ENCODE assay signal across 10 mouse cellular contexts in the genomic region with DNA sequence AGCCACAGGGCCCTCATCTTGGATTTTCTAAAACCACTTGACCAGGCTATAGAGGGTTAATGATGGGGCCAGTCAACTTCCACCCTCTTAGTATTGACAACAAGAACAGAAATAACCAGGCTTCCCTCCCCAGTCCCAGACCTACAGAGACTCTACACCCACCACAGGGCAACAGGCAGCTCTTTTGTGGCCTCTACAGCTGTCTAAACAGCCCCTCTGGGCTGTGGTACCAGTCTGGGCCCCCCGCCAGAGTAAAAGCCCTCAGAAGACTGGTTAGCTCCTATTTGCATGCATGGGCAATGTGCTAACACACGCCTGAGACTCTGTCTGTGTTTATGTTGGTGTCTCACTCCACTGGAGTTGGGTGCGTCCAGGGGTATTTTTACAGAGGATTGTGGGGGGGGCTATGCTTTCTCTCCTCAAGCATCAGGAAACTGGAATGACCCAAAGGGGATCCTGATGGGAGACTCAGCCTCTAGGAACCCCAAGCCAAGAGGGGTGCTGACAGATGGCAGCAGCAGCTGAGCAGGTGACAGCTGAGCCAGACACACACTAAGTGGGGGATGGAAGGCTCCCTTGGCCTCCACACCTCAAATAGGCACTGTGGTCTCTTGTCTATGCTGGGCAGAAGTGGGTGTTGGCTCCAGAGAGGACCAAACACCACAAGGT. TPM values are rescaled to one million over a fixed set of nuclear protein-coding genes. Genes with fewer than 3 reads are reported as not detected.
DNase-seq lines count a peak whose midpoint lies in the region; ATAC-seq and TF ChIP-seq lines count a peak whose summit lies in the region.
"Had no signal": no experiment of that assay in that cellular context is flagged by ENCODE, and none has a peak within 500 bp of the region (broad histone marks: within the 10 kb centered on the region; RNA-seq: fewer than 3 reads in every experiment).

No protein-coding gene starts in this region.

- H3K4me2 ChIP-seq in kidney, embryonic 16.5 days (replicated peaks; ENCODE audit: low read depth, low read length): no peak overlapping the region
- no peak overlapping the region for H3K4me2 ChIP-seq in forebrain, postnatal 0 days (ENCODE audit: low read depth)
- peak overlapping the region; percentile 91 for H3K4me2 ChIP-seq in midbrain, embryonic 12.5 days (replicated peaks)

- no peaks in the 10 kb centered on the region for H3K9me3 ChIP-seq in kidney, embryonic 16.5 days (ENCODE audit: low read length)
- H3K9me3 ChIP-seq in forebrain, postnatal 0 days (ENCODE audit: low read length): no peaks in the 10 kb centered on the region
- no peaks in the 10 kb centered on the region for H3K9me3 ChIP-seq in midbrain, embryonic 12.5 days

- ATAC-seq in kidney, embryonic 16.5 days (ENCODE audit: low FRiP score, low TSS enrichment): no peak
- peak; percentile 54 for ATAC-seq in forebrain, postnatal 0 days
- ATAC-seq in midbrain, embryonic 12.5 days (ENCODE audit: low FRiP score, low read depth): no peak
- no peak for ATAC-seq in granulocyte monocyte progenitor cell, adult 5-6 weeks (replicated peaks; ENCODE audit: poor library complexity, severe bottlenecking)

- no peak for DNase-seq in kidney, adult 9 months
- peak; percentile 22 for DNase-seq in brain, embryonic 18.5 days (ENCODE audit: low read depth, low spot score)
- DNase-seq in forebrain, postnatal 0 days: peak; percentile 52
- no peak for DNase-seq in adrenal gland, adult 18-20 months (ENCODE audit: low spot score in 2 of 2)
- no peak for DNase-seq in spleen, postnatal 4 days (ENCODE audit: low spot score in 2 of 2)
- DNase-seq: adrenal gland, postnatal 25 days had no signal

- no peak overlapping the region for H3K27ac ChIP-seq in kidney, embryonic 16.5 days (ENCODE audit: low read length)
- no peak overlapping the region for H3K27ac ChIP-seq in forebrain, postnatal 0 days (ENCODE audit: low read depth, low read length)
- H3K27ac ChIP-seq in midbrain, embryonic 12.5 days (replicated peaks): peak overlapping the region; percentile 64

- peaks cover 26% of the 10 kb centered on the region for H3K4me1 ChIP-seq in kidney, embryonic 16.5 days (ENCODE audit: insufficient read depth, low read length)
- H3K4me1 ChIP-seq in forebrain, postnatal 0 days (ENCODE audit: insufficient read depth): no peaks in the 10 kb centered on the region
- H3K4me1 ChIP-seq in midbrain, embryonic 12.5 days: peaks cover 28% of the 10 kb centered on the region

- H3K9ac ChIP-seq in kidney, embryonic 16.5 days (replicated peaks; ENCODE audit: low read length): no peak overlapping the region
- H3K9ac ChIP-seq in forebrain, postnatal 0 days: no peak overlapping the region
- no peak overlapping the region; the same call in 1 of the 2 replicates for H3K9ac ChIP-seq in midbrain, embryonic 12.5 days (replicated peaks)

- H3K36me3 ChIP-seq in kidney, embryonic 16.5 days (ENCODE audit: insufficient read depth, low read length): peaks cover 51% of the 10 kb centered on the region
- H3K36me3 ChIP-seq in forebrain, postnatal 0 days (ENCODE audit: insufficient read depth): peaks cover 8% of the 10 kb centered on the region
- H3K36me3 ChIP-seq in midbrain, embryonic 12.5 days: peaks cover 42% of the 10 kb centered on the region

- 0 out of 2 replicates have a peak overlapping the region, but pooled peaks have one; percentile 88 for H3K4me3 ChIP-seq in kidney, embryonic 16.5 days (ENCODE audit: low read length)
- no peak overlapping the region for H3K4me3 ChIP-seq in forebrain, postnatal 0 days (ENCODE audit: low read depth, low read length)
- no peak overlapping the region for H3K4me3 ChIP-seq in midbrain, embryonic 12.5 days

- no peaks in the 10 kb centered on the region for H3K27me3 ChIP-seq in kidney, embryonic 16.5 days (ENCODE audit: insufficient read depth, low read length)
- H3K27me3 ChIP-seq in forebrain, postnatal 0 days (ENCODE audit: insufficient read depth, low read length): no peaks in the 10 kb centered on the region; the same call in 1 of the 2 replicates
- no peaks in the 10 kb centered on the region; the same call in 1 of the 2 replicates for H3K27me3 ChIP-seq in midbrain, embryonic 12.5 days

- TF ChIP-seq CTCF in forebrain, postnatal 0 days (IDR thresholded peaks at IDR 0.05; ENCODE audit: low read depth): no peak

- 53% methylated on average over 3 of the region's 3 CpGs for WGBS in kidney, embryonic 16.5 days
- 35% methylated on average over 3 of the region's 3 CpGs for WGBS in forebrain, postnatal 0 days
- 60% methylated on average over 3 of the region's 3 CpGs for WGBS in midbrain, embryonic 12.5 days

RNA-seq across cellular contexts. Expression of gene Inppl1, which starts 4.0 kb away (rescaled TPM):
- 44.2 and 55.6 TPM in 2 replicates for polyA plus RNA-seq in kidney, embryonic 16.5 days (2015; fragmentation: Nextera tagmentation; extraction: Ambion mirVana)
- 14.7 and 15.4 TPM in 2 replicates for total RNA-seq in forebrain, postnatal 0 days (2014; rRNA removed)
- polyA plus RNA-seq in forebrain, postnatal 0 days (2015; fragmentation: Nextera tagmentation; extraction: Ambion mirVana): 6.6 and 9.6 TPM in 2 replicates
- 36.4 and 38.3 TPM in 2 replicates for polyA plus RNA-seq in midbrain, embryonic 12.5 days (2016; fragmentation: Nextera tagmentation; extraction: Ambion mirVana)
- 2.0 and 6.5 TPM in 2 replicates for total RNA-seq in granulocyte monocyte progenitor cell, adult 5-6 weeks (2014; fragmentation: Nextera tagmentation)
- 7.5 and 11.7 TPM in 2 replicates for total RNA-seq in granulocyte monocyte progenitor cell, adult 5-6 weeks (2017)
- 10 to 100 TPM; 79.2 to 81.5 TPM for total RNA-seq in adrenal gland, adult 18-20 months (2021)

RNA-seq across cellular contexts. Expression of gene Phox2a, which starts 15.9 kb away (rescaled TPM):
- polyA plus RNA-seq in kidney, embryonic 16.5 days (2015; fragmentation: Nextera tagmentation; extraction: Ambion mirVana): 0.19 and 0.75 TPM in 2 replicates
- not detected in 2 replicates for total RNA-seq in forebrain, postnatal 0 days (2014; rRNA removed)
- polyA plus RNA-seq in forebrain, postnatal 0 days (2015; fragmentation: Nextera tagmentation; extraction: Ambion mirVana): not detected in 2 replicates
- 0.43 and 0.46 TPM in 2 replicates for polyA plus RNA-seq in midbrain, embryonic 12.5 days (2016; fragmentation: Nextera tagmentation; extraction: Ambion mirVana)
- total RNA-seq in granulocyte monocyte progenitor cell, adult 5-6 weeks (2014; fragmentation: Nextera tagmentation): not detected in 2 replicates
- not detected in 2 replicates for total RNA-seq in granulocyte monocyte progenitor cell, adult 5-6 weeks (2017)
- 10 to 100 TPM; 17.9 to 29.5 TPM for total RNA-seq in adrenal gland, adult 18-20 months (2021)
- total RNA-seq: common myeloid progenitor, adult 5-6 weeks had no signal

RNA-seq across cellular contexts. Expression of gene Folr2, which starts 22.9 kb away (rescaled TPM):
- polyA plus RNA-seq in kidney, embryonic 16.5 days (2015; fragmentation: Nextera tagmentation; extraction: Ambion mirVana): 1.3 and 1.9 TPM in 2 replicates
- 3.4 and 3.8 TPM in 2 replicates for total RNA-seq in forebrain, postnatal 0 days (2014; rRNA removed)
- 2.5 and 3.0 TPM in 2 replicates for polyA plus RNA-seq in forebrain, postnatal 0 days (2015; fragmentation: Nextera tagmentation; extraction: Ambion mirVana)
- 2.9 and 4.3 TPM in 2 replicates for polyA plus RNA-seq in midbrain, embryonic 12.5 days (2016; fragmentation: Nextera tagmentation; extraction: Ambion mirVana)
- total RNA-seq in granulocyte monocyte progenitor cell, adult 5-6 weeks (2014; fragmentation: Nextera tagmentation): not detected in 2 replicates
- not detected in 2 replicates for total RNA-seq in granulocyte monocyte progenitor cell, adult 5-6 weeks (2017)
- 1 to 10 TPM; 2.3 to 9.5 TPM for total RNA-seq in adrenal gland, adult 18-20 months (2021)
- total RNA-seq: common myeloid progenitor, adult 5-6 weeks had no signal

RNA-seq across cellular contexts. Expression of gene Anapc15, which starts 29.5 kb away (rescaled TPM):
- polyA plus RNA-seq in kidney, embryonic 16.5 days (2015; fragmentation: Nextera tagmentation; extraction: Ambion mirVana): 76.3 and 77.8 TPM in 2 replicates
- total RNA-seq in forebrain, postnatal 0 days (2014; rRNA removed): 47.0 and 64.2 TPM in 2 replicates
- 68.8 and 73.3 TPM in 2 replicates for polyA plus RNA-seq in forebrain, postnatal 0 days (2015; fragmentation: Nextera tagmentation; extraction: Ambion mirVana)
- 79.8 and 89.7 TPM in 2 replicates for polyA plus RNA-seq in midbrain, embryonic 12.5 days (2016; fragmentation: Nextera tagmentation; extraction: Ambion mirVana)
- 111 and 144 TPM in 2 replicates for total RNA-seq in granulocyte monocyte progenitor cell, adult 5-6 weeks (2014; fragmentation: Nextera tagmentation)
- 80.1 and 145 TPM in 2 replicates for total RNA-seq in granulocyte monocyte progenitor cell, adult 5-6 weeks (2017)
- 10 to 100 TPM; 27.4 to 35.2 TPM for total RNA-seq in adrenal gland, adult 18-20 months (2021)

RNA-seq across cellular contexts. Expression of gene Folr1, which starts 36.5 kb away (rescaled TPM):
- 82.5 and 98.0 TPM in 2 replicates for polyA plus RNA-seq in kidney, embryonic 16.5 days (2015; fragmentation: Nextera tagmentation; extraction: Ambion mirVana)
- 7.0 and 10.5 TPM in 2 replicates for total RNA-seq in forebrain, postnatal 0 days (2014; rRNA removed)
- 38.5 and 49.6 TPM in 2 replicates for polyA plus RNA-seq in forebrain, postnatal 0 days (2015; fragmentation: Nextera tagmentation; extraction: Ambion mirVana)
- 6.8 and 11.9 TPM in 2 replicates for polyA plus RNA-seq in midbrain, embryonic 12.5 days (2016; fragmentation: Nextera tagmentation; extraction: Ambion mirVana)
- not detected in 2 replicates for total RNA-seq in granulocyte monocyte progenitor cell, adult 5-6 weeks (2014; fragmentation: Nextera tagmentation)
- not detected in 2 replicates for total RNA-seq in granulocyte monocyte progenitor cell, adult 5-6 weeks (2017)
- 1 to 10 TPM in 1 of 2 experiments, not detected in 1; 5.0 TPM for total RNA-seq in adrenal gland, adult 18-20 months (2021)
- total RNA-seq: common myeloid progenitor, adult 5-6 weeks had no signal

Comparison
In these comparisons a context has a peak if more than half of its experiments do, and no peak if none do; other contexts are left out.
1. DNase-seq: peak in brain, embryonic 18.5 days (single experiment) and forebrain, postnatal 0 days (single experiment); none in kidney, adult 9 months (single experiment), adrenal gland, adult 18-20 months (0 of 2) and spleen, postnatal 4 days (0 of 2).
2. RNA of gene Phox2a, which starts 15.9 kb away (total RNA-seq): 17.9 to 29.5 TPM in adrenal gland, adult 18-20 months; not detected in forebrain, postnatal 0 days and not detected in granulocyte monocyte progenitor cell, adult 5-6 weeks; every median in the first group is over 10 times any median in the second.